In the genomic region with DNA sequence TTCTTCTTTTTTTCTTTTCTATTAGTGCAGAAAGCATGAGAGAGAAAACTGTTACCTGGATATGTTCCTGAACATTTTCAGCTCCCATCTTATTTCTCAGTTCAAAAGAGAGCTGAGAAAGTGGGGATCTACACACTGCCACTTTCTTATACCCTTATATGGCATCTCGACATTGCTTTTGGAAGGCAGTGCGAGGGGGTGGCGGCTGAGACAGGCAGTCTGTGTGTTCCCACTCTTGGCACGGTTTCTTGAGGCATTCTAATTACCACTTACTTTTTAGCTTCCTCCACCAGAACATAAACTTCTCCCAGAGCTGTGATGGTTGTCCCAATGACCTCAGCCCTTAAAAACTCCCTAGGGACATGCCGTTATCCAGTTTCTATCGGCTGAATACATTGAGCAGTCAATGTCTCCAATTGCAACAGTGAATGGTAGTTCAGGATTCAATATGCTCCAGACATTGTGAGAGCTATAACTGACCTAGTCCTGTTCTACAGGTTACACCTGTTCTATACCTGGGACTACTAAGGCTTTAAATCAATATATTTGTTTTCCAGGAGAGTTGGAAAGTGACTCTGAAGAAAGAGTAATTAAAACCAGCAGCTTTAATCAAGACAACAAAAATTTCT, we compare ENCODE assay signal across 13 mouse cellular contexts.
DNase-seq lines count a peak whose midpoint lies in the region; ATAC-seq and TF ChIP-seq lines count a peak whose summit lies in the region.
"Had no signal": no experiment of that assay in that cellular context is flagged by ENCODE, and none has a peak within 500 bp of the region (broad histone marks: within the 10 kb centered on the region; RNA-seq: fewer than 3 reads in every experiment).

No protein-coding gene starts in this region.

- no peak for DNase-seq in stomach, postnatal 0 days (ENCODE audit: low spot score)
- DNase-seq in layer of hippocampus, adult 18-20 months (ENCODE audit: low spot score in 2 of 2): peak; percentile 41 to 73
- DNase-seq in left cerebral cortex, postnatal 25 days (ENCODE audit: low spot score in 2 of 2): peak; percentile 63 to 95
- no peak for DNase-seq in heart, adult 9 months (ENCODE audit: low spot score in 2 of 2)
- DNase-seq in gastrocnemius, postnatal 4 days (ENCODE audit: low spot score in 2 of 2): no peak
- DNase-seq in embryo, embryonic 10.5 days (ENCODE audit: low spot score): no peak
- DNase-seq: cerebellum, postnatal 10 days; lung, postnatal 10 days; spleen, adult 18-20 months had no signal

- no peaks in the 10 kb centered on the region for H3K9me3 ChIP-seq in stomach, embryonic 14.5 days (ENCODE audit: control insufficient read depth, low read depth, low read length)
- H3K9me3 ChIP-seq in stomach, postnatal 0 days (ENCODE audit: control insufficient read depth, low read length): no peaks in the 10 kb centered on the region
- H3K9me3 ChIP-seq: hindbrain, embryonic 13.5 days; limb, embryonic 15.5 days; midbrain, embryonic 12.5 days had no signal

- no peak for TF ChIP-seq CTCF in stomach, postnatal 0 days (IDR thresholded peaks at IDR 0.05; ENCODE audit: low read depth)

- no peaks in the 10 kb centered on the region for H3K36me3 ChIP-seq in stomach, embryonic 14.5 days (ENCODE audit: control insufficient read depth, insufficient read depth, low read length)
- H3K36me3 ChIP-seq in stomach, postnatal 0 days (ENCODE audit: control insufficient read depth, insufficient read depth, low read length): no peaks in the 10 kb centered on the region
- H3K36me3 ChIP-seq: hindbrain, embryonic 13.5 days; limb, embryonic 15.5 days; midbrain, embryonic 12.5 days had no signal

- H3K9ac ChIP-seq in stomach, embryonic 14.5 days (replicated peaks; ENCODE audit: low read depth, low read length): no peak overlapping the region
- no peak overlapping the region for H3K9ac ChIP-seq in stomach, postnatal 0 days (ENCODE audit: low read length)
- H3K9ac ChIP-seq: hindbrain, embryonic 13.5 days; limb, embryonic 15.5 days; midbrain, embryonic 12.5 days had no signal

- no peaks in the 10 kb centered on the region for H3K27me3 ChIP-seq in stomach, embryonic 14.5 days (ENCODE audit: control insufficient read depth, insufficient read depth, low read length)
- no peaks in the 10 kb centered on the region for H3K27me3 ChIP-seq in stomach, postnatal 0 days (ENCODE audit: control insufficient read depth, insufficient read depth, low read length)
- H3K27me3 ChIP-seq: hindbrain, embryonic 13.5 days; limb, embryonic 15.5 days; midbrain, embryonic 12.5 days had no signal

- no peak overlapping the region for H3K27ac ChIP-seq in stomach, embryonic 14.5 days (ENCODE audit: low read length)
- H3K27ac ChIP-seq in stomach, postnatal 0 days (replicated peaks): no peak overlapping the region
- H3K27ac ChIP-seq: hindbrain, embryonic 13.5 days; limb, embryonic 15.5 days; midbrain, embryonic 12.5 days had no signal

- no peaks in the 10 kb centered on the region for H3K4me1 ChIP-seq in stomach, embryonic 14.5 days (ENCODE audit: control insufficient read depth, insufficient read depth, low read length)
- no peaks in the 10 kb centered on the region for H3K4me1 ChIP-seq in stomach, postnatal 0 days (replicated peaks; ENCODE audit: control insufficient read depth, insufficient read depth)
- H3K4me1 ChIP-seq: limb, embryonic 15.5 days had no signal

- no peak overlapping the region for H3K4me3 ChIP-seq in stomach, embryonic 14.5 days (ENCODE audit: low read depth, low read length)
- H3K4me3 ChIP-seq in stomach, postnatal 0 days (ENCODE audit: low read depth, low read length): no peak overlapping the region
- H3K4me3 ChIP-seq: hindbrain, embryonic 13.5 days; limb, embryonic 15.5 days; midbrain, embryonic 12.5 days had no signal

- no peak overlapping the region for H3K4me2 ChIP-seq in stomach, embryonic 14.5 days (replicated peaks; ENCODE audit: low read depth, low read length)
- H3K4me2 ChIP-seq in stomach, postnatal 0 days (replicated peaks; ENCODE audit: low read depth): no peak overlapping the region
- H3K4me2 ChIP-seq: hindbrain, embryonic 13.5 days; limb, embryonic 15.5 days; midbrain, embryonic 12.5 days had no signal

- no peak for TF ChIP-seq EP300 in stomach, postnatal 0 days (optimal IDR thresholded peaks at IDR 0.05)

- ATAC-seq in stomach, embryonic 14.5 days (ENCODE audit: insufficient number of reproducible peaks, insufficient read depth, low FRiP score, low read depth): peak; percentile 37; the same call in 1 of the 2 replicates
- ATAC-seq in stomach, postnatal 0 days (ENCODE audit: low FRiP score, low TSS enrichment): no peak

- intact Hi-C loops in left cerebral cortex, postnatal 25 days (cut with DNase I): loop anchor here (2.0 kb wide), 3 partner anchors 60 to 106 kb away; no protein-coding TSS in a partner anchor

- WGBS in stomach, embryonic 14.5 days: 64% methylated on average over 6 of the region's 6 CpGs
- WGBS in stomach, postnatal 0 days: 45% methylated on average over 6 of the region's 6 CpGs

Comparison
In these comparisons a context has a peak if more than half of its experiments do, and no peak if none do; other contexts are left out.
1. DNase-seq: peak in layer of hippocampus, adult 18-20 months (2 of 2) and left cerebral cortex, postnatal 25 days (2 of 2); none in stomach, postnatal 0 days (single experiment), heart, adult 9 months (0 of 2), gastrocnemius, postnatal 4 days (0 of 2) and embryo, embryonic 10.5 days (single experiment).